Comparison of ENCODE assay signal across 8 mouse cellular contexts in the genomic region with DNA sequence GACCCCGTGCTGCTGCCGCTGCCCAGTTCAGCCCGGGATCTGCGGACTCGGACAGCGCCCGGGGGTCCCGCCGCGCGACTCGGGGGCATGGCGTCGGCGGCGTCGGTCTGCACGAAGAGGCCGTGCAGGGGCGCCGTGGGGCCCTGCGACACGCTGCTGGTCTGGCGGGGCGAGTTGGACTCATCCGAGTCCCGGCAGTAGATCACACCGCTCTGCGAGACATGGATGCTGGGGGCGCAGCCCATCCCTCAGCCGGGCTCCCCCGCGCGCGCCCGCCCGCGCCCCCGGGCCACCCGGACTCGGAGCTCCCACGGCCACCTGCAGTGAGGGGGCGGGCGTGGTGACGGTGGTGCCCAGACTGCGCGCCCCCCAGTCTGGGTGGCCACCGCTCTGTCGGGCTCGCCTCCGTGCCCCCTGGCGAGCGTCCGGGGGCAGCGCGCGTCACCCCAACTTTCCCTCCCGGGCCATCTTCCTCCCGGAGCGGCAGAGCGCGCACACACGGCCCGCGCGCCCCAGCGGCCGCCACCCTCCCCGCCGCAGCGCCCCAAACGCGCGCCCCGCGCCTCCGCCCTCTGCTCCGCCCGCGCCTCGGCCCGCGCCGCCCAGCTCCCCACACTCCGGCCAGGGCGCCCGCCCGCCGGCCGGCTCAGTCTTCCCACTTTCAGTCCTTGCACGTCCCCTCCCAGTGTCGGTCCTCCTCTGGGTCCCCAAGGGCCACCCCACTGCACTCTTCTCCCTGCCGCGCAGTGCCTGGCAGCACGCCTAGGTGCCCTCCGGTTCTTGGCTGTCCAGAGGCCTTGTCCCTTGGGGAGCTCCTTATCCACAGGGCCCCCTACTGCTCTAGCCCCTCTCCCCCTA. TPM values are rescaled to one million over a fixed set of nuclear protein-coding genes. Genes with fewer than 3 reads are reported as not detected.
DNase-seq lines count a peak whose midpoint lies in the region; ATAC-seq and TF ChIP-seq lines count a peak whose summit lies in the region.

No protein-coding gene starts in this region.

- H3K4me1 ChIP-seq in embryonic facial prominence, embryonic 12.5 days, result 0 out of 2 replicates have a peak, but pooled peaks cover 4% of the 10 kb centered on the region
- H3K4me1 ChIP-seq in heart, embryonic 11.5 days (ENCODE audit: control insufficient read depth, insufficient read depth, low read length), result no peaks in the 10 kb centered on the region
- H3K4me1 ChIP-seq in kidney, embryonic 15.5 days, result peaks cover 15% of the 10 kb centered on the region
- no peaks in the 10 kb centered on the region for H3K4me1 ChIP-seq in limb, embryonic 14.5 days (ENCODE audit: control insufficient read depth, insufficient read depth, low read length)
- H3K4me1 ChIP-seq in midbrain, embryonic 16.5 days (ENCODE audit: control insufficient read depth, insufficient read depth, low read length), result no peaks in the 10 kb centered on the region

- no peaks in the 10 kb centered on the region for H3K9me3 ChIP-seq in embryonic facial prominence, embryonic 12.5 days
- H3K9me3 ChIP-seq in heart, embryonic 11.5 days (replicated peaks; ENCODE audit: control insufficient read depth, low read length), result no peaks in the 10 kb centered on the region
- no peaks in the 10 kb centered on the region for H3K9me3 ChIP-seq in kidney, embryonic 15.5 days (replicated peaks)
- no peaks in the 10 kb centered on the region for H3K9me3 ChIP-seq in limb, embryonic 14.5 days (ENCODE audit: control insufficient read depth, low read length)
- H3K9me3 ChIP-seq in midbrain, embryonic 16.5 days (replicated peaks; ENCODE audit: control insufficient read depth, low read length, poor library complexity, severe bottlenecking), result no peaks in the 10 kb centered on the region

- no peak overlapping the region for H3K27ac ChIP-seq in embryonic facial prominence, embryonic 12.5 days
- H3K27ac ChIP-seq in heart, embryonic 11.5 days (ENCODE audit: low read depth, low read length), result no peak overlapping the region
- no peak overlapping the region for H3K27ac ChIP-seq in kidney, embryonic 15.5 days
- H3K27ac ChIP-seq in limb, embryonic 14.5 days (replicated peaks; ENCODE audit: low read depth, low read length), result no peak overlapping the region
- 0 out of 2 replicates have a peak overlapping the region, but pooled peaks have one; percentile 28 for H3K27ac ChIP-seq in midbrain, embryonic 16.5 days (ENCODE audit: low read length)

- H3K4me3 ChIP-seq in embryonic facial prominence, embryonic 12.5 days, result peak overlapping the region; percentile 73
- H3K4me3 ChIP-seq in heart, embryonic 11.5 days (ENCODE audit: low read depth, low read length), result peak overlapping the region; percentile 65
- peak overlapping the region; percentile 73 for H3K4me3 ChIP-seq in kidney, embryonic 15.5 days (replicated peaks)
- H3K4me3 ChIP-seq in limb, embryonic 14.5 days (replicated peaks; ENCODE audit: low read length), result peak overlapping the region; percentile 71
- peak overlapping the region; percentile 89 for H3K4me3 ChIP-seq in midbrain, embryonic 16.5 days (ENCODE audit: low read depth, low read length)

- intact Hi-C loops in heart, postnatal 25 days (cut with DNase I), result no loop called here

- peaks cover 36% of the 10 kb centered on the region for H3K27me3 ChIP-seq in embryonic facial prominence, embryonic 12.5 days
- peaks cover 43% of the 10 kb centered on the region for H3K27me3 ChIP-seq in heart, embryonic 11.5 days (ENCODE audit: control insufficient read depth, insufficient read depth, low read length)
- H3K27me3 ChIP-seq in kidney, embryonic 15.5 days, result peaks cover 41% of the 10 kb centered on the region
- H3K27me3 ChIP-seq in limb, embryonic 14.5 days (ENCODE audit: control insufficient read depth, insufficient read depth, low read length), result peaks cover 16% of the 10 kb centered on the region; the same call in 1 of the 2 replicates
- no peaks in the 10 kb centered on the region for H3K27me3 ChIP-seq in midbrain, embryonic 16.5 days (ENCODE audit: control insufficient read depth, insufficient read depth, low read depth, low read length)

- peak overlapping the region; percentile 65 for H3K9ac ChIP-seq in embryonic facial prominence, embryonic 12.5 days
- H3K9ac ChIP-seq in heart, embryonic 11.5 days (ENCODE audit: low read depth, low read length), result peak overlapping the region; percentile 60; the same call in 1 of the 2 replicates
- peak overlapping the region; percentile 59 for H3K9ac ChIP-seq in kidney, embryonic 15.5 days
- H3K9ac ChIP-seq in limb, embryonic 14.5 days (ENCODE audit: low read depth, low read length, severe bottlenecking), result peak overlapping the region; percentile 63
- peak overlapping the region; percentile 82 for H3K9ac ChIP-seq in midbrain, embryonic 16.5 days (ENCODE audit: low read depth, low read length)

- 2% methylated on average over 73 of the region's 96 CpGs for WGBS in embryonic facial prominence, embryonic 12.5 days
- under 1% methylated on average over 65 of the region's 96 CpGs for WGBS in heart, embryonic 11.5 days (ENCODE audit: insufficient replicate concordance)
- WGBS in kidney, embryonic 15.5 days, result 1% methylated on average over 88 of the region's 96 CpGs
- WGBS in limb, embryonic 14.5 days, result 5% methylated on average over 46 of the region's 96 CpGs
- under 1% methylated on average over 55 of the region's 96 CpGs for WGBS in midbrain, embryonic 16.5 days

- H3K36me3 ChIP-seq in embryonic facial prominence, embryonic 12.5 days, result no peaks in the 10 kb centered on the region
- no peaks in the 10 kb centered on the region for H3K36me3 ChIP-seq in heart, embryonic 11.5 days (ENCODE audit: control insufficient read depth, insufficient read depth, low read length)
- no peaks in the 10 kb centered on the region for H3K36me3 ChIP-seq in kidney, embryonic 15.5 days
- H3K36me3 ChIP-seq in limb, embryonic 14.5 days (ENCODE audit: control insufficient read depth, insufficient read depth, low read length), result no peaks in the 10 kb centered on the region
- H3K36me3 ChIP-seq in midbrain, embryonic 16.5 days (ENCODE audit: control insufficient read depth, insufficient read depth, low read length), result no peaks in the 10 kb centered on the region

- DNase-seq in heart, adult 11 months, result peak; percentile 94
- DNase-seq in heart, postnatal 25 days (ENCODE audit: low spot score), result no peak
- no peak for DNase-seq in limb, embryonic 14.5 days (ENCODE audit: low spot score)
- DNase-seq in testis, postnatal 14 days (ENCODE audit: low spot score), result peak; percentile 20

- TF ChIP-seq POLR2A in limb, embryonic 14.5 days (IDR thresholded peaks at IDR 0.05; ENCODE audit: borderline replicate concordance, extremely low read depth, insufficient read depth, insufficient read length), result no peak

- ATAC-seq in embryonic facial prominence, embryonic 12.5 days (ENCODE audit: insufficient number of reproducible peaks, insufficient read depth, low FRiP score, low TSS enrichment), result peak; percentile 64; the same call in 1 of the 2 replicates
- no peak; the same call in 1 of the 2 replicates for ATAC-seq in heart, embryonic 11.5 days (replicated peaks; ENCODE audit: insufficient number of reproducible peaks, low FRiP score, low TSS enrichment)
- ATAC-seq in kidney, embryonic 15.5 days (replicated peaks; ENCODE audit: low FRiP score), result peak; percentile 91
- ATAC-seq in limb, embryonic 14.5 days (ENCODE audit: low FRiP score, low read depth), result peak; percentile 53
- ATAC-seq in midbrain, embryonic 16.5 days, result peak; percentile 72

- peak overlapping the region; percentile 100 for H3K4me2 ChIP-seq in embryonic facial prominence, embryonic 12.5 days (replicated peaks)
- H3K4me2 ChIP-seq in heart, embryonic 11.5 days, result peak overlapping the region; percentile 100
- peak overlapping the region; percentile 99 for H3K4me2 ChIP-seq in kidney, embryonic 15.5 days
- peak overlapping the region; percentile 97 for H3K4me2 ChIP-seq in limb, embryonic 14.5 days (replicated peaks; ENCODE audit: low read depth, low read length, severe bottlenecking)
- peak overlapping the region; percentile 93 for H3K4me2 ChIP-seq in midbrain, embryonic 16.5 days (ENCODE audit: low read length)

RNA-seq across cellular contexts. Expression of a gene that starts 27.3 kb away (rescaled TPM):
- 1 to 10 TPM; 3.4 to 3.9 TPM for total RNA-seq in heart, postnatal 25 days (2021)
- polyA plus RNA-seq in embryonic facial prominence, embryonic 12.5 days (2016; fragmentation: Nextera tagmentation; extraction: Ambion mirVana), result 2.2 and 2.5 TPM in 2 replicates
- polyA plus RNA-seq in heart, embryonic 11.5 days (2014; fragmentation: Nextera tagmentation; extraction: Ambion mirVana), result 0.69 and 1.3 TPM in 2 replicates
- 10.2 and 11.7 TPM in 2 replicates for polyA plus RNA-seq in kidney, embryonic 15.5 days (2015; fragmentation: Nextera tagmentation; extraction: Ambion mirVana)
- 2.9 and 3.4 TPM in 2 replicates for polyA plus RNA-seq in limb, embryonic 14.5 days (2012; rRNA removed)
- polyA plus RNA-seq in limb, embryonic 14.5 days (2014; fragmentation: Nextera tagmentation; extraction: Ambion mirVana), result 3.1 and 5.1 TPM in 2 replicates
- 7.6 and 11.0 TPM in 2 replicates for polyA plus RNA-seq in midbrain, embryonic 16.5 days (2015; fragmentation: Nextera tagmentation; extraction: Ambion mirVana)

Comparison
In these comparisons a context has a peak if more than half of its experiments do, and no peak if none do; other contexts are left out.
1. DNase-seq: peak in heart, adult 11 months (single experiment) and testis, postnatal 14 days (single experiment); none in heart, postnatal 25 days (single experiment) and limb, embryonic 14.5 days (single experiment).
2. Peak in every context shown above with its lines, with median percentiles within 50 percentile points of each other: H3K4me2 ChIP-seq, H3K4me3 ChIP-seq and H3K9ac ChIP-seq.